Mouse (Mus musculus) C2C12 (cell line): ENCODE results near the gene Ano10.

Source experiments
- CTCF ChIP-seq: IDR thresholded peaks from one replicate; pipeline ENCODE4 v1.5.1; 2011; ENCODE audit not compliant: control insufficient read depth, insufficient read depth, insufficient read length
- FOSL1 ChIP-seq: IDR thresholded peaks from one replicate; pipeline ENCODE4 v1.8.0; 2011; ENCODE audit warnings: mild to moderate bottlenecking, low read length; ENCODE audit not compliant: poor library complexity, insufficient read depth, severe bottlenecking
- MAX ChIP-seq: IDR thresholded peaks from one replicate; pipeline ENCODE4 v1.6.1; 2011; ENCODE audit warnings: mild to moderate bottlenecking, control low read depth
- MYOD1 ChIP-seq: IDR thresholded peaks from one replicate; pipeline ENCODE4 v1.6.1; 2011; ENCODE audit warnings: low read depth; ENCODE audit not compliant: control insufficient read depth, insufficient read length
- USF1 ChIP-seq: IDR thresholded peaks from one replicate; pipeline ENCODE4 v1.6.1; 2011; ENCODE audit warnings: low read depth, mild to moderate bottlenecking, control low read depth, moderate library complexity

GRCm38 (mm10) chr9:122138371-122139029 lies 155.7 kb downstream of the Ano10 start:
- no peak for TF ChIP-seq CTCF
- no peak for TF ChIP-seq MAX
- no peak for TF ChIP-seq FOSL1
- no peak for TF ChIP-seq USF1
- no peak for TF ChIP-seq MYOD1
